ENCODE assay signal across 10 mouse cellular contexts in the genomic region with DNA sequence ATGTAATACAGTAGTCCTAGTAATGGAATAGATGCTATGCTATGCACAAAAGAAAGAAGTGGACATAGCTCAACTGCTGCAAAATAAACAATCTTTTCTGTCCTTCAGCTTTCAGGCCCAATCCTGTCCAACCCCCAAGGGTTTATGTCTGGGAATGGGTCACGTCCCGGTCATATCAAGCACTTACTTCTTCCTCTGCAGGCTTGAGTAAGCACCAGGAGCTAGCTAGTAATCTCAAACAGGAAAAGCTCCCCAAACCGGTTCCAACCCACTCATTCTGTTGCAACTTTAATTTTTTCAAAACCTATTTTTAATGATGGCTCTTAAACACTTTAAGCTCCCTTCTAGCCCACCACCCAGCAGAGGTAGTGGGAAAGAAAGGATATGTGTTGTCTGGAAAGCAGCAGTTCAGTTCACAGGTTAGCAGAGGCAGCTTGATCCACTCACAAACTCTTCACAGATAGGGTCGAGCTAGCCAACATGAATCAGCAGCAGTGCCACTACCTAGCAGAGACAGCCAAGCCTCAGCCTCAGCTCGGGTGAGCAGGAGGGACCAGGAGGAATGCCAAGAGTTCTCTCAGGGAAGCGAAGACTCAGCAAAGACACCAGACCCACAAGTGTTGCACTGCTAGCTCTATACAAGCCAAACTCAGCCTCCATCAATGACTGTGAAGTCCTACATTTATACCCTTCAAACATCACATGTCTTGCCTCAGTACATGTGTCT. TPM values are rescaled to one million over a fixed set of nuclear protein-coding genes. Genes with fewer than 3 reads are reported as not detected.
DNase-seq lines count a peak whose midpoint lies in the region; ATAC-seq and TF ChIP-seq lines count a peak whose summit lies in the region.
"Had no signal": no experiment of that assay in that cellular context is flagged by ENCODE, and none has a peak within 500 bp of the region (broad histone marks: within the 10 kb centered on the region; RNA-seq: fewer than 3 reads in every experiment).

No protein-coding gene starts in this region.

- DNase-seq in midbrain, embryonic 11.5 days (ENCODE audit: low spot score, missing footprints): peak; percentile 82
- no peak for DNase-seq in midbrain, postnatal 0 days (ENCODE audit: low spot score)
- peak; percentile 38 for DNase-seq in kidney, adult 11 months
- DNase-seq in stomach, postnatal 0 days (ENCODE audit: low spot score): peak; percentile 69
- no peak for DNase-seq in thymus, postnatal 14 days
- no peak for DNase-seq in cerebellum, adult 18-20 months
- DNase-seq: cerebellum, postnatal 36 days had no signal

- no peak overlapping the region for H3K4me2 ChIP-seq in midbrain, embryonic 11.5 days
- no peak overlapping the region for H3K4me2 ChIP-seq in midbrain, postnatal 0 days (ENCODE audit: low read depth, low read length, poor library complexity, severe bottlenecking)
- H3K4me2 ChIP-seq in limb, embryonic 15.5 days: no peak overlapping the region
- H3K4me2 ChIP-seq in stomach, postnatal 0 days (replicated peaks; ENCODE audit: low read depth): no peak overlapping the region
- H3K4me2 ChIP-seq in midbrain, embryonic 13.5 days (replicated peaks): no peak overlapping the region

- TF ChIP-seq CTCF in midbrain, postnatal 0 days (IDR thresholded peaks at IDR 0.05): no peak
- TF ChIP-seq CTCF in stomach, postnatal 0 days (IDR thresholded peaks at IDR 0.05; ENCODE audit: low read depth): no peak

- no peaks in the 10 kb centered on the region for H3K4me1 ChIP-seq in midbrain, embryonic 11.5 days (ENCODE audit: control insufficient read depth, insufficient read depth, low read length)
- no peaks in the 10 kb centered on the region for H3K4me1 ChIP-seq in midbrain, postnatal 0 days (ENCODE audit: insufficient read depth, low read length)
- no peaks in the 10 kb centered on the region for H3K4me1 ChIP-seq in limb, embryonic 15.5 days
- 0 out of 2 replicates have a peak, but pooled peaks cover 3% of the 10 kb centered on the region for H3K4me1 ChIP-seq in stomach, postnatal 0 days (replicated peaks; ENCODE audit: control insufficient read depth, insufficient read depth)
- H3K4me1 ChIP-seq in midbrain, embryonic 13.5 days (replicated peaks): no peaks in the 10 kb centered on the region

- no peak for ATAC-seq in midbrain, embryonic 11.5 days (ENCODE audit: low FRiP score)
- no peak for ATAC-seq in midbrain, postnatal 0 days (ENCODE audit: low FRiP score)
- no peak for ATAC-seq in limb, embryonic 15.5 days (ENCODE audit: insufficient number of reproducible peaks, low FRiP score, low TSS enrichment, low read depth)
- ATAC-seq in stomach, postnatal 0 days (ENCODE audit: low FRiP score, low TSS enrichment): peak; percentile 91
- ATAC-seq in midbrain, embryonic 13.5 days: no peak
- ATAC-seq: midbrain, embryonic 16.5 days had no signal

- H3K36me3 ChIP-seq in midbrain, embryonic 11.5 days (ENCODE audit: control insufficient read depth, insufficient read depth, low read length): no peaks in the 10 kb centered on the region
- no peaks in the 10 kb centered on the region for H3K36me3 ChIP-seq in midbrain, postnatal 0 days (ENCODE audit: insufficient read depth, low read length)
- H3K36me3 ChIP-seq in limb, embryonic 15.5 days: no peaks in the 10 kb centered on the region
- no peaks in the 10 kb centered on the region for H3K36me3 ChIP-seq in stomach, postnatal 0 days (ENCODE audit: control insufficient read depth, insufficient read depth, low read length)
- H3K36me3 ChIP-seq in midbrain, embryonic 13.5 days: peaks cover 12% of the 10 kb centered on the region; the same call in 1 of the 2 replicates

- H3K9me3 ChIP-seq in midbrain, embryonic 11.5 days (ENCODE audit: control insufficient read depth, low read length): no peaks in the 10 kb centered on the region
- H3K9me3 ChIP-seq in midbrain, postnatal 0 days (ENCODE audit: low read length): no peaks in the 10 kb centered on the region
- H3K9me3 ChIP-seq in limb, embryonic 15.5 days: no peaks in the 10 kb centered on the region
- no peaks in the 10 kb centered on the region for H3K9me3 ChIP-seq in stomach, postnatal 0 days (ENCODE audit: control insufficient read depth, low read length)
- no peaks in the 10 kb centered on the region for H3K9me3 ChIP-seq in midbrain, embryonic 13.5 days

- WGBS in midbrain, embryonic 11.5 days: 87% methylated on average over 6 of the region's 6 CpGs
- 87% methylated on average over 6 of the region's 6 CpGs for WGBS in midbrain, postnatal 0 days
- 67% methylated on average over 6 of the region's 6 CpGs for WGBS in limb, embryonic 15.5 days
- WGBS in stomach, postnatal 0 days: 30% methylated on average over 6 of the region's 6 CpGs
- 89% methylated on average over 6 of the region's 6 CpGs for WGBS in midbrain, embryonic 13.5 days

- H3K4me3 ChIP-seq in midbrain, embryonic 11.5 days (ENCODE audit: low read depth, low read length): no peak overlapping the region
- H3K4me3 ChIP-seq in midbrain, postnatal 0 days (ENCODE audit: low read depth, low read length): no peak overlapping the region
- H3K4me3 ChIP-seq in limb, embryonic 15.5 days: no peak overlapping the region
- H3K4me3 ChIP-seq in stomach, postnatal 0 days (ENCODE audit: low read depth, low read length): no peak overlapping the region
- no peak overlapping the region for H3K4me3 ChIP-seq in midbrain, embryonic 13.5 days (replicated peaks)

- H3K9ac ChIP-seq in midbrain, embryonic 11.5 days (ENCODE audit: low read length): no peak overlapping the region
- H3K9ac ChIP-seq in midbrain, postnatal 0 days (replicated peaks; ENCODE audit: low read length, poor library complexity, severe bottlenecking): no peak overlapping the region
- no peak overlapping the region for H3K9ac ChIP-seq in limb, embryonic 15.5 days
- H3K9ac ChIP-seq in stomach, postnatal 0 days (ENCODE audit: low read length): no peak overlapping the region
- no peak overlapping the region for H3K9ac ChIP-seq in midbrain, embryonic 13.5 days (replicated peaks)

- TF ChIP-seq EP300 in stomach, postnatal 0 days (optimal IDR thresholded peaks at IDR 0.05): peak; percentile 38

- H3K27me3 ChIP-seq in midbrain, embryonic 11.5 days (ENCODE audit: control insufficient read depth, insufficient read depth, low read length): no peaks in the 10 kb centered on the region
- no peaks in the 10 kb centered on the region for H3K27me3 ChIP-seq in midbrain, postnatal 0 days (ENCODE audit: insufficient read depth, low read length)
- H3K27me3 ChIP-seq in limb, embryonic 15.5 days: no peaks in the 10 kb centered on the region
- no peaks in the 10 kb centered on the region for H3K27me3 ChIP-seq in stomach, postnatal 0 days (ENCODE audit: control insufficient read depth, insufficient read depth, low read length)
- H3K27me3 ChIP-seq in midbrain, embryonic 13.5 days: no peaks in the 10 kb centered on the region

- no peak overlapping the region for H3K27ac ChIP-seq in midbrain, embryonic 11.5 days (ENCODE audit: low read depth, low read length)
- no peak overlapping the region for H3K27ac ChIP-seq in midbrain, postnatal 0 days (ENCODE audit: low read depth, low read length)
- peak overlapping the region; percentile 51 for H3K27ac ChIP-seq in limb, embryonic 15.5 days
- peak overlapping the region; percentile 79 for H3K27ac ChIP-seq in stomach, postnatal 0 days (replicated peaks)
- H3K27ac ChIP-seq in midbrain, embryonic 13.5 days: no peak overlapping the region

RNA-seq across cellular contexts. Expression of gene Hibadh, which starts 30.4 kb away (rescaled TPM):
- polyA plus RNA-seq in midbrain, embryonic 11.5 days (2014; fragmentation: Nextera tagmentation; extraction: Ambion mirVana): 49.3 and 55.4 TPM in 2 replicates
- 27.2 and 39.2 TPM in 2 replicates for total RNA-seq in midbrain, postnatal 0 days (2014; rRNA removed)
- 57.5 and 63.2 TPM in 2 replicates for polyA plus RNA-seq in midbrain, postnatal 0 days (2015; fragmentation: Nextera tagmentation; extraction: Ambion mirVana)
- 85.9 and 90.4 TPM in 2 replicates for polyA plus RNA-seq in limb, embryonic 15.5 days (2015; fragmentation: Nextera tagmentation; extraction: Ambion mirVana)
- 102 and 107 TPM in 2 replicates for polyA plus RNA-seq in stomach, postnatal 0 days (2015; fragmentation: Nextera tagmentation; extraction: Ambion mirVana)
- 54.1 and 55.0 TPM in 2 replicates for polyA plus RNA-seq in midbrain, embryonic 13.5 days (2015; fragmentation: Nextera tagmentation; extraction: Ambion mirVana)

Comparison
In these comparisons a context has a peak if more than half of its experiments do, and no peak if none do; other contexts are left out.
1. DNase-seq: peak in midbrain, embryonic 11.5 days (single experiment), kidney, adult 11 months (single experiment) and stomach, postnatal 0 days (single experiment); none in midbrain, postnatal 0 days (single experiment), thymus, postnatal 14 days (single experiment) and cerebellum, adult 18-20 months (0 of 2).
2. H3K27ac ChIP-seq: peak in limb, embryonic 15.5 days (single experiment) and stomach, postnatal 0 days (single experiment); none in midbrain, embryonic 11.5 days (single experiment), midbrain, postnatal 0 days (single experiment) and midbrain, embryonic 13.5 days (single experiment).